Mouse (Mus musculus) embryonic facial prominence, embryonic 12.5 days (tissue): ENCODE measurements at regions not wholly inside any gene's neighbourhood (a gene's known extent, or its start where the extent isn't known, plus 50 kb on each side); places are given as distances from the start of the nearest gene placed in this dataset.

Experiments used
- ATAC-seq: fragments of 200-750 bp; cut with Nextera tagmentation; 2 replicates; pipeline ENCODE4 v1.8.0; 2017; ENCODE audit not compliant: insufficient number of reproducible peaks, insufficient read depth, low FRiP score, low TSS enrichment
- H3K27ac ChIP-seq: fragments of 300-500 bp; sonication (generic); 2 replicates; pipeline ENCODE4 v1.5.1; 2016; ENCODE audit warnings: mild to moderate bottlenecking
- H3K27me3 ChIP-seq: fragments of 300-500 bp; sonication (generic); 2 replicates; pipeline ENCODE4 v1.6.1; 2016; ENCODE audit warnings: mild to moderate bottlenecking, moderate library complexity
- H3K36me3 ChIP-seq: fragments of 300-500 bp; sonication (generic); 2 replicates; pipeline ENCODE4 v1.6.1; 2016; ENCODE audit warnings: mild to moderate bottlenecking
- H3K4me1 ChIP-seq: fragments of 300-500 bp; sonication (generic); 2 replicates; pipeline ENCODE4 v1.6.1; 2016
- H3K4me2 ChIP-seq: fragments of 300-500 bp; sonication (generic); replicated peaks from 2 replicates; pipeline ENCODE4 v1.6.1; 2016; ENCODE audit warnings: mild to moderate bottlenecking, moderate library complexity
- H3K4me3 ChIP-seq: fragments of 300-500 bp; sonication (generic); 2 replicates; pipeline ENCODE4 v1.5.1; 2016; ENCODE audit warnings: mild to moderate bottlenecking
- H3K9ac ChIP-seq: fragments of 300-500 bp; sonication (generic); 2 replicates; pipeline ENCODE4 v1.6.1; 2016; ENCODE audit warnings: mild to moderate bottlenecking, moderate library complexity
- H3K9me3 ChIP-seq: fragments of 300-500 bp; sonication (generic); 2 replicates; pipeline ENCODE4 v1.6.1; 2016; ENCODE audit warnings: mild to moderate bottlenecking, moderate library complexity
- WGBS: fragments of 180-500 bp; shearing (Covaris S2); methylation state at CpG from one replicate; pipeline ENCODE4 v1.1.7; 2016; 5-methylcytosine and 5-hydroxymethylcytosine counted together

DNA sequence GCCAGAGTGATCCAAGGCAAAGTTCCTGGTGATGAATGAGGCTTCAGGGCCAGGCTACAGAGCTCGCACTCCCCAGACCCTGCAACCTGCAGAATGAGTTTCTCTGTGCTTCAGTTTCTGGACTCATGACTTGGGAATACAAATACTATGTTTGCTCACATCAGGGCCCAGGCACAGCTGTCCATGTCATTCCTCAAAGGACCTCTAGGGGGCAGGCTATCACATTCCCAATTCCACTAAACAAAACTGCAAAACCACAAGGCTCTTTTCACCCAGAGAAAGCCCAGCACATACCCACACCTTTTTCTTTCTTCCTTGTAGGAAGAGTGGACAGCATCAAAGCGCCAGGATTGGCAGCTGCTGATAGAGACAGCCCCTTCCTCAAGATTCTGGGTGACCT lies 153.7 kb upstream of the Kazn start:
- no peaks in the 10 kb centered on the region for H3K4me1 ChIP-seq
- H3K27ac ChIP-seq = no peak overlapping the region
- no peaks in the 10 kb centered on the region for H3K27me3 ChIP-seq
- 47% methylated on average over 2 of the region's 2 CpGs for WGBS
- ATAC-seq = no peak
- H3K9ac ChIP-seq = no peak overlapping the region
- H3K4me2 ChIP-seq = no peak overlapping the region
- no peak overlapping the region for H3K4me3 ChIP-seq
- peaks cover 8% of the 10 kb centered on the region; the same call in 1 of the 2 replicates for H3K9me3 ChIP-seq
- H3K36me3 ChIP-seq = 0 out of 2 replicates have a peak, but pooled peaks cover 3% of the 10 kb centered on the region

DNA sequence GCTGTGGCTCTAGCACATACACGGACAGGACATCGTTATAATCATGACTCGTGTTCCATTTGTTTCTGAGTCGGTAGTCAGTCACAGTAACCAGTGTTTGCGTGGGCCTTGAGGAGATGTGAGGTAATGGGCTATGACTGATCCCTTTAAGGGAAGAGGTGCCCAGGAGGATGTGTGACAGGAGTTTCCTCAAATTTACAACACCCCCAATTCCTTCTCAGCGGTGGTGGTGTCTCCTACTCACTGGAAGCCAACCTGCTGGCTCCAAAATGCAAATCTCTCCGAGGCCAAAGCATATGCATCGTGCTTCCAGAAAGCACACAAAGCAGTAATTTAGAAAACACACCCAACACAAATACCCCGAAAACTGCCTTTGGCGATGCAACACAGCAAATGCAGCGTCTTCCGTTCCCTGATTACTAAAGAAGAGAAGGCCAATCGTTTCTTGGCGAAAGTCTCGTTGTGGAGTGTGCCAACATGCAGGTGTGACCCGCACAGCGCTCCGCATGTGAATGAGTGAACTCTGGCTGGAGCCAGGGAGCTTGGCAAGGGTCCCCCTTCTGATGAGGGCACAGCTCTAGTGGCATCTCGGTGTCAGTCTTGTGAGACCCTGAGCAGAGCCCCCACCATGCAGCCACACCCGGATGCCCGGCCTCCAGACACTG lies 151.5 kb upstream of the Kazn start:
- peaks cover 8% of the 10 kb centered on the region; the same call in 1 of the 2 replicates for H3K9me3 ChIP-seq
- no peak overlapping the region for H3K9ac ChIP-seq
- ATAC-seq = no peak
- WGBS = 85% methylated on average over 21 of the region's 21 CpGs
- H3K4me2 ChIP-seq = no peak overlapping the region
- no peak overlapping the region for H3K4me3 ChIP-seq
- H3K36me3 ChIP-seq = 0 out of 2 replicates have a peak, but pooled peaks cover 3% of the 10 kb centered on the region
- H3K27ac ChIP-seq = no peak overlapping the region
- no peaks in the 10 kb centered on the region; the same call in 1 of the 2 replicates for H3K4me1 ChIP-seq
- no peaks in the 10 kb centered on the region for H3K27me3 ChIP-seq

DNA sequence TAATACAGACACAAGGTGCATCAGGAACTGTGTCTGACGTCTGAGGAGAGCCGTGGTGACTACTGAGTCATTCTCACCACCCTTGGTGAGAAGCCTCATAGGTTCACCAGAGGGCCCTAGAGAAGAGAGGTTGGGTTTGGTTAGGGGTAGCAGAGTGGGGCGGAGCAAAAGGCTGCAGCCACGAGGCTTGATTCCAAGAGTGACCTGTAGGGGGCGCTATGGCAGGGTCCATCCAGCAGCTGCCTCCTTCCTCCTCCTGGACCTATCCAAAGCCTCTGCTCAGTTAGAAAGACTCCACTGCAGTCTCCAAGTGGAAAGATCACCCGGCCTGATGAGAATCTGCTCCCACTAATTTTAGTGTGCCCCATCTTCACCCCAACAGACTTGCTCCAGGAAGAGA lies 149.3 kb upstream of the Kazn start:
- H3K9me3 ChIP-seq = no peaks in the 10 kb centered on the region
- WGBS = 72% methylated on average over 6 of the region's 6 CpGs
- no peak overlapping the region for H3K4me2 ChIP-seq
- H3K27ac ChIP-seq = no peak overlapping the region
- no peaks in the 10 kb centered on the region for H3K36me3 ChIP-seq
- no peak overlapping the region for H3K4me3 ChIP-seq
- H3K27me3 ChIP-seq = no peaks in the 10 kb centered on the region
- ATAC-seq = no peak
- no peak overlapping the region for H3K9ac ChIP-seq
- no peaks in the 10 kb centered on the region; the same call in 1 of the 2 replicates for H3K4me1 ChIP-seq

DNA sequence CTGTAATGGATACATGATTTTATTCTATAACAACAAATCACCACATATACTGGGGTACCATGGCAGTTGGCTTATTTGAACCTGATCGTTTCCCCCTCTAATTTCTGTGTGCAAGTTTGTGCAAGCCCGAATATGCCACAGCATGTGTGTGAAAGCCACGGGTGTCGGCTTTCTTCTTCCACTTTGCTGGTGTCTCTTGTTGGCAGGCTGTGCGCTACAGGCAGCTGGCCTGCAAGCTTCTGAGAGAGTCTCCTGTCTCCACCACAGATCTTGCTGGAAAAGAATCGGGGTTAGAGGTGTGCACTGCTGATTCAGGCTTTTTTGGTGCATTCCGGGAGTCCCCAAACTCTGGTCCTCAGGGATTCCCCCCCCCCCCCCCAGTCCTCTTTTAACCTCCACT lies 142.0 kb upstream of the Kazn start:
- Histone ChIP-seq H3K4me1 (peaks cover 11% of the 10 kb centered on the region; the same call in 1 of the 2 replicates), H3K9me3 (no peaks in the 10 kb centered on the region), H3K4me2 (no peak overlapping the region), H3K27ac (no peak overlapping the region), H3K9ac (no peak overlapping the region), H3K4me3 (no peak overlapping the region), H3K36me3 (no peaks in the 10 kb centered on the region), H3K27me3 (no peaks in the 10 kb centered on the region)
- WGBS = 56% methylated on average over 7 of the region's 7 CpGs
- no peak for ATAC-seq

DNA sequence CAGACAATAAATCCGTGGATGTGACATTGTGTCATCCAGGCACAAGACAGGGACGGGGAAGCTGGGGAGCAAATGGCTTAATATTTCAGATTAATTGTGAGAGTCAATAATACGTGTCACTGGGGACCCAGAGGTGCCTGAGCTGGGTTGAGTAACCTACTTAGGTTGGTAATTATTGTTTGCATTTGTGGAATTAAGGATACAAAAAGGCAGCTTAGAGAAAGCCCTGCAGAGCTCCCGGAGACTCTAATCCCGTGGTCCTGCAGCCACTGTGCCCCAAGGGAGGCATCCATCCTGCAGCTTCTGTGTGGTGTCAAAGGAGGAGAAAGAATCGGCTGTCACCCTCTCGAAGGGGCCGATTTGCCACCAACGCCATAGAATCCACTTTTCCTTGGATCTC lies 139.3 kb upstream of the Kazn start:
- no peak overlapping the region for H3K4me3 ChIP-seq
- H3K9ac ChIP-seq = no peak overlapping the region
- H3K36me3 ChIP-seq = no peaks in the 10 kb centered on the region
- 33% methylated on average over 9 of the region's 9 CpGs for WGBS
- no peak overlapping the region for H3K27ac ChIP-seq
- 0 out of 2 replicates have a peak, but pooled peaks cover 11% of the 10 kb centered on the region for H3K4me1 ChIP-seq
- no peaks in the 10 kb centered on the region for H3K27me3 ChIP-seq
- ATAC-seq = no peak
- no peaks in the 10 kb centered on the region for H3K9me3 ChIP-seq
- no peak overlapping the region for H3K4me2 ChIP-seq

DNA sequence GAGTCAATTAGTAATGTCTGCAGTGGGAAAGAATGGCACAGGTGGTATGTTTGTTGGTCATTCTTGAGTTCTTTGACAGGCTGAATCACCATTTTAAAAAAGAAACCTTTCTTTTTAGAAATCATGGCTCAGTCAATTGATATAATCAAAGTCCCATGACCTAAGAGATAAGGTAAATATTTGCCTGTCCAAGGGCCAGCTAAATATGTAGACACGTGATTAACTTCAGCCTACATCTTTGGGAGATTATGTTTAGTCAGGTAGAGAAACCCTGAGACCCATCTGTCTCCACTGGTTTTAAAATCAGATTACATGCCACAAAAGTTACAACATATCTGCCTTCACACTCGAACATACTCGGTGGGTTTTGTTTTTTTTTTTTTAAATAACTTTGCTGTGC lies 128.6 kb upstream of the Kazn start:
- no peaks in the 10 kb centered on the region for H3K27me3 ChIP-seq
- no peaks in the 10 kb centered on the region for H3K9me3 ChIP-seq
- no peak overlapping the region for H3K9ac ChIP-seq
- H3K4me1 ChIP-seq = peaks cover 1% of the 10 kb centered on the region; the same call in 1 of the 2 replicates
- WGBS = 77% methylated on average over 3 of the region's 3 CpGs
- H3K36me3 ChIP-seq = no peaks in the 10 kb centered on the region
- no peak overlapping the region for H3K27ac ChIP-seq
- no peak for ATAC-seq
- no peak overlapping the region for H3K4me3 ChIP-seq
- H3K4me2 ChIP-seq = no peak overlapping the region

DNA sequence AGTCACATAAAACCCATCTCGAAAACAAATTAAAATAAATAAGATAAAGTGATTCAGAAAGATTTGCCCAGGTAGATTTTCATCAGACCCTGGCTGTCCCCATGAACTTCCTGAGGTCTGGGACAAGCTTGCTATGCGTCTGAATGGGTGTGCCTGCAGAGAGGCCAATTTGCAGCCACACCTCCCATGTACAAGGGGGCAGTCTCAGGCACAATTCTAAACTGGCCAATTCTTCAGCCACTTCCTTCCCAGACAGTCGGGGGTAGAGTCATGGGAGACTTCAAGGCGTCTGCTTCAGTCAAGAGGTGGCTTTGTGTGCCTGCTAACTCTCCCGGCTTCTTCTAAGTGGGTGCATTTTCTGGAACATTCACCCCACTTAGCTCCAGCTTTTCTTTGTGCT lies 122.9 kb upstream of the Kazn start:
- Histone ChIP-seq H3K4me3 (no peak overlapping the region), H3K27me3 (no peaks in the 10 kb centered on the region), H3K27ac (no peak overlapping the region), H3K9me3 (no peaks in the 10 kb centered on the region), H3K4me2 (no peak overlapping the region), H3K9ac (no peak overlapping the region), H3K4me1 (peaks cover 21% of the 10 kb centered on the region), H3K36me3 (no peaks in the 10 kb centered on the region)
- no peak for ATAC-seq
- WGBS = 48% methylated on average over 5 of the region's 5 CpGs

DNA sequence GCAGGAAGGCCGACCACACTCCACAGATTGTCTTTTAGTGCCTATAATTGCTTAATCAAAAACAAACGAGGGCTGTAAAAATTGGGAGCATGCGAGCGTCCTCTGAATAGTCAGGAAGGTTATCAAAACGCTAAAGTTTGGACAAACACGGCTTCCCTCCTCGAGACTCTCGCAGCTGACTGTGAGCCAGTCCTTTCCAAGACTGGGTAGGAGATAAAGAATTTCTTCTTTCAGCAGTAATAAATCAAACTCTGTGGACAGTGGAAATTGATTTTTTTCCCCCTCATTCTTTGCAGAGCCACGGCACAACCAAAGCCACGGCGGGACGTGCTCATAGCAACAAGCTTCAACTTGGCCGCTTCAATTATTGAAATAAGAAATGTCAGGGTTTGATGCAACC lies 119.7 kb upstream of the Kazn start:
- Histone ChIP-seq H3K27me3 (no peaks in the 10 kb centered on the region), H3K4me3 (no peak overlapping the region), H3K4me1 (peaks cover 21% of the 10 kb centered on the region), H3K9ac (no peak overlapping the region), H3K4me2 (no peak overlapping the region), H3K36me3 (no peaks in the 10 kb centered on the region), H3K9me3 (no peaks in the 10 kb centered on the region), H3K27ac (no peak overlapping the region)
- ATAC-seq = no peak
- 38% methylated on average over 13 of the region's 13 CpGs for WGBS

DNA sequence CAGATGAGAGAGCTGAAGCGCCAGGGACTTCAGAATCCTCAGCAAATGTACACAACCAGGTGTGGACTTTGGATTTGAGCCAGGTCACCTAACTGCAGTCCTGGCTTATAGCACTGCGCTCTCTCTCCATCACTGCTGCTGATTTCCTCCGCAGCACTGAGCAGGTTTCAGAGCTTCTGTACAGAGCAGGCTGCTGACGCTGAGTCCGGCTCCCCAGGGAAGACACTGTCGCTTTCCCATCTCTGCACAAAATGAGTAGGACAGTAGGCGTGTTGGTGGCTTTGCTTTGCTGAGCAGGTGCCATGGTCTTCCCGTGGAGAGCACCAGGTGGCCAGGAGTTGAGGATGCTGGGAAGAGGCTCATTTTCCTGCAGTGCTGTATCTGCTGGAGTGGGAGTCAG lies 116.2 kb upstream of the Kazn start:
- no peak for ATAC-seq
- H3K4me2 ChIP-seq = no peak overlapping the region
- WGBS = 81% methylated on average over 8 of the region's 8 CpGs
- H3K9ac ChIP-seq = no peak overlapping the region
- H3K27ac ChIP-seq = no peak overlapping the region
- peaks cover 13% of the 10 kb centered on the region for H3K4me1 ChIP-seq
- no peak overlapping the region for H3K4me3 ChIP-seq
- no peaks in the 10 kb centered on the region for H3K27me3 ChIP-seq
- no peaks in the 10 kb centered on the region for H3K36me3 ChIP-seq
- H3K9me3 ChIP-seq = no peaks in the 10 kb centered on the region

DNA sequence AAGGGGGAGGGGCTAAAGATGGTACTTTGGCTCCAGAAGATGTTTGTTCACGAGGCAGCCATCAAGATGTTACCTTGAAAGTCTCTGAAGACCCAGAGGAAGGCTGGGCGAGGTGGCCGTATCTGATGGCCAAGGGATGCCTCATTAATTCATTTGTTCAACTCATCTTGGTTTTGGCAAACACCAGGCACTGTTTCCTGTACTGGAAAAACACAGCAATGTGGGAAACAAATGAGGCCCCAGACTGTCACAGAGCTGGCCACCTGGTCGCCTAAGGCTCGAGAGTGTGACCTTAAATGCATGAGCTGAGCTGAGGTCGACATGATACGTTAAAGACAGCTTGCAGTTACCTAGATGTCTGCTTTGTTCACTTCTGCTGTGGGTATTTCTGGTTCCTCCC lies 114.3 kb upstream of the Kazn start:
- Histone ChIP-seq H3K9me3 (no peaks in the 10 kb centered on the region), H3K27me3 (no peaks in the 10 kb centered on the region), H3K4me2 (no peak overlapping the region), H3K4me3 (no peak overlapping the region), H3K9ac (no peak overlapping the region), H3K27ac (no peak overlapping the region), H3K36me3 (no peaks in the 10 kb centered on the region), H3K4me1 (peaks cover 4% of the 10 kb centered on the region; the same call in 1 of the 2 replicates)
- 78% methylated on average over 7 of the region's 7 CpGs for WGBS
- no peak for ATAC-seq

DNA sequence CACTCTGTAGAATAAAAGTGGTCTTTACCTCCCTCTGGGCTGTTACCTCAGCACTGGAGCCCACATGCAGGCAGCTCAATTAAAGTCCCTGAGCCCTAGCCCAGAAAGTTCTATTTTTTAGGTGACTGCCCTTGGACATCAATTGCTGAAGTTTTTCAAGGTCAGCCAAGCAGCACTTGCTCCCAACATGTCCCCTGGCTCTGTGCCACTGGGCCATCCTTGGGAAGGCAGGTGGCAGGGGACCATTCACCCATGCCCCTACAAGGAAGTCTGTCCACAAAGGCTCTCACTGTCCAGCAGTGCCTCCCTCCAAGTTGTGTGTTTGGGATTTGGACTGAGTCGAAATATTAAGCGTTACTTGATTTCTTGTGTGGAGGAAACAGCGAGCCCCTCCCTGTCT lies 112.6 kb upstream of the Kazn start:
- H3K27ac ChIP-seq = no peak overlapping the region
- no peak overlapping the region for H3K4me3 ChIP-seq
- H3K36me3 ChIP-seq = no peaks in the 10 kb centered on the region
- no peak for ATAC-seq
- no peaks in the 10 kb centered on the region for H3K27me3 ChIP-seq
- H3K4me1 ChIP-seq = no peaks in the 10 kb centered on the region
- no peak overlapping the region for H3K4me2 ChIP-seq
- H3K9me3 ChIP-seq = no peaks in the 10 kb centered on the region
- WGBS = 93% methylated on average over 3 of the region's 3 CpGs
- H3K9ac ChIP-seq = no peak overlapping the region

DNA sequence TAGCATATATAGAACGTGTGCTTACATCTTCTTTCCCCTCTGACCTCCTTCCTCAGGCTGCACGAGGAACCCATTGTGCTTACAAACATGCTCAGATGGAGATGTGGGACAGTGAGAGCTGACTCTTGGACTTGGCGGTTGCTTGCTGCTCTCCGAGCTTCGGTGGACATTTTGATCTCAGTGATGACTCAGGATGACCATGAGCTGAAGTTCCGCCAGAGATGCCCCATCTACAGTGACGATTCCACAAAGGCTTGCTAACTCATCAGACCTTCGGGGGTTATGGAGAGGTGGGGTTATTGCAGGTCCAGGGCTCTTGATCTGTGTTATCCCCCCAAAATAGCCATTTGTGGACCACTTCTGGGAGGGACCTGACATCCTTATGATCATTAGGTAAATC lies 111.8 kb upstream of the Kazn start:
- no peak overlapping the region for H3K4me2 ChIP-seq
- peaks cover 8% of the 10 kb centered on the region for H3K4me1 ChIP-seq
- no peaks in the 10 kb centered on the region for H3K27me3 ChIP-seq
- no peak for ATAC-seq
- no peak overlapping the region for H3K27ac ChIP-seq
- WGBS = 90% methylated on average over 8 of the region's 8 CpGs
- H3K36me3 ChIP-seq = no peaks in the 10 kb centered on the region
- no peak overlapping the region for H3K4me3 ChIP-seq
- H3K9ac ChIP-seq = no peak overlapping the region
- no peaks in the 10 kb centered on the region for H3K9me3 ChIP-seq
